Mouse (Mus musculus): ENCODE measurements around the gene Mgat4a.

GRCm38 (mm10) chr1:37566754-37567153 lies 25.9 kb upstream of the Mgat4a start:
- TF ChIP-seq POLR2A (IDR thresholded peaks at IDR 0.05; ENCODE audit: control insufficient read depth in 1 of 2, insufficient read depth in 1 of 2, low read depth in 1 of 2, low read length in 2 of 2, poor library complexity in 1 of 2) (no peak), CTCF (IDR thresholded peaks at IDR 0.05 in 2 of 3, conservative IDR thresholded peaks at IDR 0.05 in 1 of 3; ENCODE audit: control insufficient read depth in 1 of 3, insufficient read depth in 1 of 3, low read depth in 2 of 3, low read length in 3 of 3, poor library complexity in 1 of 3, severe bottlenecking in 1 of 3) (no peak), TCF12 (IDR thresholded peaks at IDR 0.05; ENCODE audit: low read depth, low read length) (no peak)

All from MEL (cell line).